Mouse (Mus musculus): Measurements from ENCODE around the gene Ccpg1. TPM values are rescaled to one million over a fixed set of nuclear protein-coding genes. Genes with fewer than 3 reads are reported as not detected.

The Ccpg1 gene
- polyA plus RNA-seq, 1 experiment: 9.5 TPM

- no peaks in the 10 kb centered on the region for H3K79me2 ChIP-seq (ENCODE audit: control insufficient read depth, insufficient read depth)
- H3K36me3 ChIP-seq (ENCODE audit: control insufficient read depth, insufficient read depth): no peaks in the 10 kb centered on the region
- no peak for TF ChIP-seq USF1 (IDR thresholded peaks at IDR 0.05; ENCODE audit: low read depth)
- no peak for TF ChIP-seq REST (IDR thresholded peaks at IDR 0.05; ENCODE audit: insufficient read depth, insufficient read length)
- TF ChIP-seq POLR2AphosphoS2 (IDR thresholded peaks at IDR 0.05; ENCODE audit: insufficient read length, low read depth): no peak
- TF ChIP-seq MYOG (IDR thresholded peaks at IDR 0.05; ENCODE audit: control insufficient read depth in 1 of 3, insufficient read depth in 1 of 3, insufficient read length in 2 of 3, low read depth in 2 of 3): no peak
- no peak for TF ChIP-seq POLR2A (IDR thresholded peaks at IDR 0.05; ENCODE audit: insufficient read length, low read depth)
- TF ChIP-seq TCF12 (IDR thresholded peaks at IDR 0.05; ENCODE audit: insufficient read depth, poor library complexity, severe bottlenecking): no peak
- TF ChIP-seq TCF3 (IDR thresholded peaks at IDR 0.05; ENCODE audit: insufficient read length, low read depth): no peak
- TF ChIP-seq MYOD1 (IDR thresholded peaks at IDR 0.05; ENCODE audit: control insufficient read depth in 1 of 3, insufficient read length in 2 of 3, low read depth in 2 of 3): no peak
- no peak for TF ChIP-seq CEBPB (IDR thresholded peaks at IDR 0.05; ENCODE audit: insufficient read depth, poor library complexity, severe bottlenecking)
- TF ChIP-seq SRF (IDR thresholded peaks at IDR 0.05; ENCODE audit: control insufficient read depth, insufficient read length, low read depth): no peak
- no peak for TF ChIP-seq MAX (IDR thresholded peaks at IDR 0.05; ENCODE audit: low read depth)
- no peak for TF ChIP-seq E2F4 (IDR thresholded peaks at IDR 0.05; ENCODE audit: insufficient read depth)
- H3K27me3 ChIP-seq (ENCODE audit: control insufficient read depth, insufficient read depth, insufficient read length): no peaks in the 10 kb centered on the region
- H3K4me3 ChIP-seq: no peak overlapping the region
- H3ac ChIP-seq (ENCODE audit: control insufficient read depth, insufficient read length): no peak overlapping the region
- H3K4me2 ChIP-seq (ENCODE audit: low read depth): no peak overlapping the region
Observed at GRCm38 (mm10) chr9:73031421-73031820, 46.2 kb downstream of the Ccpg1 start.

GRCm38 (mm10) chr9:73033406-73033805 lies 48.2 kb downstream of the Ccpg1 start:
- Histone ChIP-seq H3K27me3 (ENCODE audit: control insufficient read depth, insufficient read depth, insufficient read length) (no peaks in the 10 kb centered on the region), H3K79me2 (ENCODE audit: control insufficient read depth, insufficient read depth) (no peaks in the 10 kb centered on the region), H3K36me3 (ENCODE audit: control insufficient read depth, insufficient read depth) (no peaks in the 10 kb centered on the region), H3ac (ENCODE audit: control insufficient read depth, insufficient read length) (no peak overlapping the region), H3K4me3 (no peak overlapping the region), H3K4me2 (ENCODE audit: low read depth) (no peak overlapping the region)
- TF ChIP-seq MYOG (IDR thresholded peaks at IDR 0.05; ENCODE audit: control insufficient read depth in 1 of 3, insufficient read depth in 1 of 3, insufficient read length in 2 of 3, low read depth in 2 of 3): no peak
- no peak for TF ChIP-seq TCF12 (IDR thresholded peaks at IDR 0.05; ENCODE audit: insufficient read depth, poor library complexity, severe bottlenecking)
- no peak for TF ChIP-seq CEBPB (IDR thresholded peaks at IDR 0.05; ENCODE audit: insufficient read depth, poor library complexity, severe bottlenecking)
- TF ChIP-seq MYOD1 (IDR thresholded peaks at IDR 0.05; ENCODE audit: control insufficient read depth in 1 of 3, insufficient read length in 2 of 3, low read depth in 2 of 3): no peak
- no peak for TF ChIP-seq TCF3 (IDR thresholded peaks at IDR 0.05; ENCODE audit: insufficient read length, low read depth)
- TF ChIP-seq REST (IDR thresholded peaks at IDR 0.05; ENCODE audit: insufficient read depth, insufficient read length): no peak
- no peak for TF ChIP-seq POLR2AphosphoS2 (IDR thresholded peaks at IDR 0.05; ENCODE audit: insufficient read length, low read depth)
- no peak for TF ChIP-seq POLR2A (IDR thresholded peaks at IDR 0.05; ENCODE audit: insufficient read length, low read depth)
- no peak for TF ChIP-seq SRF (IDR thresholded peaks at IDR 0.05; ENCODE audit: control insufficient read depth, insufficient read length, low read depth)
- no peak for TF ChIP-seq E2F4 (IDR thresholded peaks at IDR 0.05; ENCODE audit: insufficient read depth)
- no peak for TF ChIP-seq MAX (IDR thresholded peaks at IDR 0.05; ENCODE audit: low read depth)
- TF ChIP-seq USF1 (IDR thresholded peaks at IDR 0.05; ENCODE audit: low read depth): no peak

GRCm38 (mm10) chr9:73039222-73039945 lies 54.2 kb downstream of the Ccpg1 start:
- peak overlapping the region; percentile 92 for H3K4me3 ChIP-seq
- H3ac ChIP-seq (ENCODE audit: control insufficient read depth, insufficient read length): peak overlapping the region; percentile 44
- H3K27me3 ChIP-seq (ENCODE audit: control insufficient read depth, insufficient read depth, insufficient read length): no peaks in the 10 kb centered on the region
- TF ChIP-seq MAX (IDR thresholded peaks at IDR 0.05; ENCODE audit: low read depth) (no peak), SRF (IDR thresholded peaks at IDR 0.05; ENCODE audit: control insufficient read depth, insufficient read length, low read depth) (no peak), MYOD1 (IDR thresholded peaks at IDR 0.05; ENCODE audit: control insufficient read depth in 1 of 3, insufficient read length in 2 of 3, low read depth in 2 of 3) (no peak), POLR2AphosphoS2 (IDR thresholded peaks at IDR 0.05; ENCODE audit: insufficient read length, low read depth) (no peak), USF1 (IDR thresholded peaks at IDR 0.05; ENCODE audit: low read depth) (no peak), REST (IDR thresholded peaks at IDR 0.05; ENCODE audit: insufficient read depth, insufficient read length) (peak; percentile 2), TCF3 (IDR thresholded peaks at IDR 0.05; ENCODE audit: insufficient read length, low read depth) (no peak), POLR2A (IDR thresholded peaks at IDR 0.05; ENCODE audit: insufficient read length, low read depth) (peak; percentile 49)
- H3K79me2 ChIP-seq (ENCODE audit: control insufficient read depth, insufficient read depth): peaks cover 10% of the 10 kb centered on the region
- H3K36me3 ChIP-seq (ENCODE audit: control insufficient read depth, insufficient read depth): no peaks in the 10 kb centered on the region
- peak overlapping the region; percentile 97 for H3K4me2 ChIP-seq (ENCODE audit: low read depth)

- H3K27me3 ChIP-seq (ENCODE audit: control insufficient read depth, insufficient read depth, insufficient read length): no peaks in the 10 kb centered on the region
- TF ChIP-seq SRF (IDR thresholded peaks at IDR 0.05; ENCODE audit: control insufficient read depth, insufficient read length, low read depth): no peak
- no peak for TF ChIP-seq POLR2AphosphoS2 (IDR thresholded peaks at IDR 0.05; ENCODE audit: insufficient read length, low read depth)
- no peak for TF ChIP-seq E2F4 (IDR thresholded peaks at IDR 0.05; ENCODE audit: insufficient read depth)
- no peak for TF ChIP-seq USF1 (IDR thresholded peaks at IDR 0.05; ENCODE audit: low read depth)
- TF ChIP-seq MAX (IDR thresholded peaks at IDR 0.05; ENCODE audit: low read depth): no peak
- peaks cover 10% of the 10 kb centered on the region for H3K79me2 ChIP-seq (ENCODE audit: control insufficient read depth, insufficient read depth)
- H3K4me2 ChIP-seq (ENCODE audit: low read depth): peak within 1 kb of the TSS; percentile 97
- peak within 1 kb of the TSS; percentile 44 for H3ac ChIP-seq (ENCODE audit: control insufficient read depth, insufficient read length)
- H3K36me3 ChIP-seq (ENCODE audit: control insufficient read depth, insufficient read depth): no peaks in the 10 kb centered on the region
- H3K4me3 ChIP-seq: peak within 1 kb of the TSS; percentile 92
Observed at GRCm38 (mm10) chr9:73040080-73040479, 54.9 kb downstream of the Ccpg1 start, which contains the start of gene Pigb. TSS of gene Pigb (minus strand) at chr9:73040378.
